Mouse (Mus musculus): Measurements from ENCODE around the gene Mrps11. TPM values are rescaled to one million over a fixed set of nuclear protein-coding genes. Genes with fewer than 3 reads are reported as not detected.

The Mrps11 gene
- total RNA-seq, 1 experiment from 2014 or later, result 47.2 TPM

DNA sequence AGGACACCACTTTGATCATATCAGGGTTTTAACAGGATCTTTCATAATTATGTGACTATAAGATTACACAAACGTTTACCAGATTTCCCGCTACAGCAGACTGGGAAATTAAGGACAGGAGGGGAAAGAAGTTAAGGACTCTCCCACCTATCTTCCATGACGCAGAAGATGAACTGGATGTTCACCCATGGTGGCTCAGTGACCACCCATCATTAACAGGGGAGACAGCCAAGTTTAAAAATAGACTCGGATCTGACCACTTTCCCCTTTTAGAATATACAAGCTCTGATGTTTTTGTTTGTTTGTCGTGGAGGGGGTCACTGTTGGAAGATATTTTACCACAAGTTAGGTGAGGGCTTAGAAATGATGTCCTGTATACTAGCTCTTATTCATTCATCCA is 58.7 kb downstream of the Mrps11 start:
- ATAC-seq (replicated peaks in 1 of 2; ENCODE audit: insufficient read depth in 1 of 2, low FRiP score in 2 of 2, low TSS enrichment in 1 of 2, low read depth in 1 of 2, poor library complexity in 2 of 2, severe bottlenecking in 2 of 2), result no peak

Other genes starting within 250 kb of the Mrps11 start
- not detected in 2 replicates for gene Ntrk3, start 45.1 kb upstream of the Mrps11 start, total RNA-seq (2017)
- 42.5 and 53.4 TPM in 2 replicates for gene Mrpl46, start 412 bp downstream of the Mrps11 start, total RNA-seq (2017)
- 18.8 and 22.1 TPM in 2 replicates for gene Det1, start 64.1 kb downstream of the Mrps11 start, total RNA-seq (2017)
- 29.8 and 33.3 TPM in 2 replicates for gene Aen, start 112.7 kb downstream of the Mrps11 start, total RNA-seq (2017)
- gene Isg20, start 130.3 kb downstream of the Mrps11 start, total RNA-seq (2017), result 10.6 and 28.4 TPM in 2 replicates

Data from hematopoietic stem cell, adult 5-6 weeks (primary cell).